Mouse (Mus musculus) retina, embryonic 14.5 days (tissue): ENCODE results near the gene Eva1a.

Source experiments
- DNase-seq: peaks from one replicate; pipeline ENCODE4 v3.0.0-alpha.2; 2015; ENCODE audit warnings: low spot score

Eva1a gene

DNA sequence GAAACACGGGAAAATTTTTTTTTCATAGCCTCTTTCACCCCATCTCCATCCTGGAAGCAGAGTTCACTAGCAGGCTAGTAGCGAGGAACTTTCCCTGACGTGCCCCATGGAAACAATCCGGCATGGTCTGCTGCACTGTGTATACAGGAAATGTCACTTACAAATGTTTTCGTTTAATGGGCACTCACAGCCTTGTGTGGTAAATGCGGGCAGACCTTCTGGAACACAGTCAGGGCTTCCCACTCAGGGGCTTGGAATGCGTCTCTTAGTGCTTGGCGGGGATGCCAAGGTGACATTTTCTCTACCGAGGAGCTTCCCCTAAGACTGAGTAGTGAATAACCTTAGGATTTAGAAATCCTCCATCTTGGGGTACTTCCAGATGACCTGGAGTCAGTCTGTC, 87.0 kb downstream of the Eva1a start:
- DNase-seq, result no peak

DNA sequence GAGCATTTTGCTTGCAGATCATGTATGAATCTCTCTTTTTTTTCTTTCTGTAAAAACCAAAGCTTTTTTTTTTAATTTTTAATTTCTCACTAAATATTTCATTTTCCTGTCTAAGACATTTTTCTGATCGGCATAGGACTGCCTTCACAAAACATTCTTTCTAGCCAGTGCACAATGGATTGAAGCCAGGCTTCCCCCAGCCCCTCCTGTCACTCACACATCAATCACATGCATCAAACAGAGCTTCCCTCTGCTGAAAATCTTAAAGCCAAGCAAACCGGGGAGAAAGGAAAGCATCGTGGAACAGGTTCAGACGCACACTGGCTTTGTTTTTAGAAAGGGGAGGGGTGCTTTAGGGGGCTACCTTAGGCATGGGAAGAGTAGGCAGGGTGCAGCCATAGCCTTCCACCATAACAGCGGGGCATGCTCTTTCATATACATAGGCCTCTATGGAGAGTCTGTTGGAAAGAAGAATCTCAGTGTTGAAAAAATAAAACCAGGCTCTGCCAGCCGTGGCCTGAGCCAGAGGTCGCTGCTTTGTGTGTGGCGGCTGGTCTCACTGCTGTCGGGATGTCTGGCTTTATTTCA, 88.9 kb downstream of the Eva1a start:
- no peak for DNase-seq

DNA sequence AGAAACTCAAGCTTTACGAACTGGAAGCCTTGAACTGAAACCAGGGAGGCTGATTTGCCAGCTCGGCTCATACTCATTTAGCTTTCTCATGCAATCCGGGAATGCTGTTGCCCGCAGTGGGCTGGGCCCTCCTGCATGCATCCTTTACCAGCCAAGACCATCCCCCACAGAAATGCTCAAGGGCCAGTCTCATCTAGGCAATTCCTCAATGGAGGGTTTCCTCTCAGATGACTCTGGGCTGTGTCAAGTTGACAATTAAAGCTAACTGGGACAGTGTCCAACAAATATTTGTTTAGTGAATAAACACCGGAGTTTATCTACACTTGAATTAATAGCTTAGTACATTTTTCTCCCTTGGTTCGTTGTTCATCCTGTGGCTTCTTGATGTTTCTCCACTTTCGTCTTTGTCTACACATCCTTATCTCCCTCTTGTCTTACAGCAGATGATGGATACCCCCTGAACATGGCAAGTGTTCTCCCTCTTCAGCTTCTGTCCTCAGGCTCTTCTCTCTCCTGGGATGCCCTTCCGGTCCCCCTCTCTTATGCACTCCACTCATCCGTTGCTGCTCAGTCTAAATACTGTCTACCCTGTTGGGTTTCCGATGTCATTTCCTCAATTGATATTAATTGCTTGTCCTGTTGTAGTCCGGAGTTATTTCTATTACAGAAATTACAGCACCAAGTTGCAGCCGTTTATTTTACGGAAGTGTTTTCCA, 92.2 kb downstream of the Eva1a start:
- no peak for DNase-seq

GRCm38 (mm10) chr6:82133592-82133978, 92.7 kb downstream of the Eva1a start:
- no peak for DNase-seq

- no peak for DNase-seq
Observed at GRCm38 (mm10) chr6:82135959-82136712, 95.3 kb downstream of the Eva1a start.
